Mouse (Mus musculus) bone marrow, adult 2 months (tissue): Measurements from ENCODE around the gene Tcf23. TPM values are rescaled to one million over a fixed set of nuclear protein-coding genes. Genes with fewer than 3 reads are reported as not detected.
A peak's percentile ranks its signal among the peaks of the same experiment; 100 is the strongest.

ENCODE experiments used
- H3K27ac ChIP-seq: fragments of 200-500 bp; 2 replicates; pipeline ENCODE4 v1.5.1; 2012; ENCODE audit warnings: low read depth, mild to moderate bottlenecking, control low read depth, inconsistent platforms, low read length; ENCODE audit not compliant: control insufficient read depth, poor library complexity, insufficient read depth
- H3K4me1 ChIP-seq: fragments of 200-500 bp; 2 replicates; pipeline ENCODE4 v1.6.1; 2011; ENCODE audit warnings: low read length; ENCODE audit not compliant: control insufficient read depth, insufficient read depth
- H3K4me3 ChIP-seq: fragments of 200-500 bp; replicated peaks from 2 replicates; pipeline ENCODE3; 2011; ENCODE audit warnings: mild to moderate bottlenecking, low read depth, low read length, control low read depth; ENCODE audit not compliant: control insufficient read depth
- CTCF ChIP-seq: fragments of 200-500 bp; IDR thresholded peaks from 2 replicates; pipeline ENCODE4 v1.5.1; 2011; ENCODE audit warnings: low read length, control low read depth; ENCODE audit not compliant: control insufficient read depth, insufficient read depth
- POLR2A ChIP-seq: fragments of 200-500 bp; IDR thresholded peaks from 2 replicates; pipeline ENCODE4 v1.6.1; 2011; ENCODE audit warnings: low read depth, mild to moderate bottlenecking, control low read depth, low read length, borderline replicate concordance; ENCODE audit not compliant: control insufficient read depth
- WGBS: fragments of 180-500 bp; shearing (Covaris S2); methylation state at CpG from one replicate; pipeline ENCODE4 v1.1.7; 2018; 5-methylcytosine and 5-hydroxymethylcytosine counted together
- polyA plus RNA-seq: library from polyadenylated mRNA; stranded (reverse); fragments of >200 nt; gene quantifications from 2 replicates; pipeline ENCODE4 v1.2.4, GENCODE M21; 2011; ENCODE audit warnings: low replicate concordance; ENCODE audit not compliant: missing spikeins, insufficient read depth, insufficient read length

Tcf23 gene
- not detected in 2 replicates for polyA plus RNA-seq

DNA sequence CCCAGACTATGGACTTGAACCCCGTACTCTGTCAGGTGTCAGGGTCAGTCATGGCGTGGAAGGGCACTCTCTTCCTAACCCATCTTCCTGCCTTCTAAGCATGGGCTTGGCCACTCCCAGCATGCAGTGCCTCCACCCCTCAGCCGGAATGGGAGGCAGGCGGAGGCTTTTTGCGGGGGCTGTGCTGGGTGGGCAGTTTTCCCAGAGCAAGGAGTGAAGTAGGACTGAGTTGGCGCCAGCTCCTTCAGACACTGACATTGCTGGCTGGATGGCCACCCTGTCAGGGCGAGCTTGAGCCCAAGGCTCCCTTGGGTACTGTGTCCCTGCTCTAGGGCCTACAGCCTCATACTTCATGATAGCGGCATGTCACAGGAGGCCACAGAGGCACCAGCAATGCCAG lies at the start of gene Tcf23:
Tcf23 (plus strand) TSS at position 247 of the 400 bp plus-strand sequence.
- Histone ChIP-seq H3K4me3 (no peak within 1 kb of the TSS), H3K27ac (no peak within 1 kb of the TSS), H3K4me1 (no peaks in the 10 kb centered on the region; the same call in 1 of the 2 replicates)
- WGBS, result 85% methylated on average over 8 of the region's 8 CpGs
- TF ChIP-seq CTCF (no peak), POLR2A (no peak)

DNA sequence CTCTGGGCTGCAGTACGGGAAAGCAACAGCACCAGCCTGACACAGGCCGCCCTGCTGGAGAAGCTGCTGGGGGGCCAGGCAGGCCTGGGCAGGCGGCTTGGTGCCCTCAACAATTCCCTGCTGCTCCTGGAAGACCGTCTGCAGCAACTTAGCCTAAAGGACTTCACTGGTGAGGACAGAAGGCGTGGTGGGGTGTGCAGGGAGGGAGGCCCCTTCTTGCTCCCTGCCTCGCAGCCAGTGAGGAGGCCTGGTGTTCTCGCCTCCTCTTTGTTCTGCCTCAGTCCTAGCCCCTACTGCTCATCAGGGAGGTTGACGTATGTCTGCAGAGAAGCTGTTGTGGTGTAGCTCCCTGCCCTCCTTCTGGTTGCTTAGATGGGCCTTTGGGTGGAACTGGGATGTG lies 49.8 kb upstream of the Tcf23 start:
- no peak for TF ChIP-seq CTCF
- Histone ChIP-seq H3K4me3 (no peak overlapping the region), H3K4me1 (peaks cover 5% of the 10 kb centered on the region), H3K27ac (no peak overlapping the region)
- 87% methylated on average over 8 of the region's 8 CpGs for WGBS

DNA sequence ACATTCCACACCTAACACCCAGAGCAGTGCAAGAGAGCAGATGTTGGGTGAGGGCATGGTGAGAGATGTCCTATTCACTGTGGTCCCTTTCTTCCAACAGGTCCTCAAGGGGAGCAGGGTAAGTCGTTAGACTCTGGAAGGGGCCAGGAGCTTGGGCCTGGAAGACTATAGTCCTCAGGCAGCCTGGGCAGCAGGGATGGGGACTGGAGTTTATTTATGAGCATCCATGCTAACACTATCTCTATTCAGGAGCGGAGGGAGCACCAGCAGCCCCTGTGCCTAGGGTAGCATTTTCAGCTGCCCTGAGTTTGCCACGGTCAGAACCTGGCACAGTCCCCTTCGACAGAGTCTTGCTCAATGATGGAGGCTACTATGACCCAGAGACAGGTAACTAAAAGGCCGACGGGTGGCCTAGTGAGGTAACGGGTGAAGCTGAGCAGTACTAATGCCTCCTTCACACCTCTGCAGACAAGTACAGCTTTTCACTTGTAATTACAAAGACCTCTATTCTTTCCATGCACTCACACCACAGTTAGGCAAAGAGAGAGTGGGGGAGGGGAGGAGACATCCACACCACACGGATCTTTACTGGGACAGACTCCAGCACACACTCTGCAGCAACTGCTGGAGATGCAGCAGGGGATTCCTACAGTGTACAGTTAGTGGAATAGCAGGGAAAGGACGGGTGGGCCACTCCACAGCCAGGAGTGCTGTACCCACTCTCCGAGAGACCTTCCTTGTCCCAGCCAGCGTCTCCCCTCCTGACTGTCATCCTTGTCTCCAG lies 48.4 kb upstream of the Tcf23 start:
- Histone ChIP-seq H3K27ac (no peak overlapping the region), H3K4me3 (no peak overlapping the region), H3K4me1 (peaks cover 5% of the 10 kb centered on the region)
- WGBS, result 75% methylated on average over 11 of the region's 11 CpGs
- no peak for TF ChIP-seq CTCF
- TF ChIP-seq POLR2A, result no peak

DNA sequence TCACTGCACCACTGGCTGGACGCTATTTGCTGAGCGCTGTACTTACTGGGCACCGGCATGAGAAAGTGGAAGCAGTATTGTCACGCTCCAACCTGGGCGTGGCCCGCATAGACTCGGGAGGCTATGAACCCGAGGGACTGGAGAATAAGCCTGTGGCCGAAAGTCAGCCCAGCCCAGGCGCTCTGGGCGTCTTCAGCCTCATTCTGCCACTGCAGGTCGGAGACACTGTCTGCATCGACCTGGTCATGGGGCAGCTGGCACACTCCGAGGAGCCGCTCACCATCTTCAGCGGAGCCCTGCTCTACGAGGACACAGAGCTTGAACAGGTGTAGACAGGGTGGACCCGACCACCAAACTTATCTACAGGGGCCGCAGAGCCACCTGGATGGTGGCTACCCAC lies 47.8 kb upstream of the Tcf23 start:
- TF ChIP-seq POLR2A (no peak), CTCF (0 out of 2 replicates have a peak, but pooled peaks have one; percentile 6)

DNA sequence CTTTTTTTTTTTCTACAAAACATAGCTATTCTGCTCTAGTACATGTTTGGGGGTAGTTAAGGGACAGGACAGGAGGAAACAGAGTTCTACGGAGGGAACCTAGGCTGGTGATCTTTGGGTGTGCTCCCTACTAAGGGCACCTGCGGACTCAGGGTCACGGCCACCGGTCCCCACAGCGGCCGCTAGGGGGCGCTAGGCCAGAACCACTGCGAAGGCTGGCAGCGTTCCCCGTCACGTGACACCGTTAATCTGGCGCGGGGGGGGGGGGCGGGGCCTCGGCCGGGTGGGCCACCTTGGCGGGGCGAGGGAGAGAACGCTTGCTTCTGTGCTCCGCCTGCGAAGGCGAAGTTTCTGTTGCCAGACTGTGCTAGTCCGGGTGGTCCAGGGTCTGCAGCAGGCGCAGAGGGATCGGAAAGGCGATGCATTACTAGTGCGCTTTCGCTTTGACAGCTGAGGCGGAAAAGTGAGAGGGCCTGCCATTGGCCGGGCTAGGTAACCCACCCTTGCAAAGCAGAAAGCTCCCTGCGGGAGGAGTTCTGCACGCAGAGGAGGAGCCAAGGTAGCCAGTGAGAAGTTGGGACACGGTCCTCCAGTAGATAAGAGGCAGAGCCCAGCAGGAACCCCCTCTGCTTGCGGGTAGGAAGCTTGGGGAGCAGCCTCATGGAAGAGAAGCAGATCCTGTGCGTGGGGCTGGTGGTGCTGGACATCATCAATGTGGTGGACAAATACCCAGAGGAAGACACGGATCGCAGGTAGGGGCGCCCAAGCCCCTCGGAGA lies 47.0 kb upstream of the Tcf23 start, which contains the start of gene Khk:
Khk (plus strand) TSS at position 176 of the 778 bp plus-strand sequence.
- WGBS, result under 1% methylated on average over 40 of the region's 40 CpGs
- peak; percentile 85 for TF ChIP-seq CTCF
- TF ChIP-seq POLR2A, result peak; percentile 53; the same call in 1 of the 2 replicates
- Histone ChIP-seq H3K27ac (peak within 1 kb of the TSS; percentile 55), H3K4me3 (peak within 1 kb of the TSS; percentile 76), H3K4me1 (peaks cover 2% of the 10 kb centered on the region; the same call in 1 of the 2 replicates)

More for the DNA sequence above, 47.8 kb upstream of the Tcf23 start:
- Histone ChIP-seq H3K27ac (no peak overlapping the region), H3K4me1 (peaks cover 2% of the 10 kb centered on the region; the same call in 1 of the 2 replicates), H3K4me3 (no peak overlapping the region)
- WGBS, result 82% methylated on average over 19 of the region's 19 CpGs

DNA sequence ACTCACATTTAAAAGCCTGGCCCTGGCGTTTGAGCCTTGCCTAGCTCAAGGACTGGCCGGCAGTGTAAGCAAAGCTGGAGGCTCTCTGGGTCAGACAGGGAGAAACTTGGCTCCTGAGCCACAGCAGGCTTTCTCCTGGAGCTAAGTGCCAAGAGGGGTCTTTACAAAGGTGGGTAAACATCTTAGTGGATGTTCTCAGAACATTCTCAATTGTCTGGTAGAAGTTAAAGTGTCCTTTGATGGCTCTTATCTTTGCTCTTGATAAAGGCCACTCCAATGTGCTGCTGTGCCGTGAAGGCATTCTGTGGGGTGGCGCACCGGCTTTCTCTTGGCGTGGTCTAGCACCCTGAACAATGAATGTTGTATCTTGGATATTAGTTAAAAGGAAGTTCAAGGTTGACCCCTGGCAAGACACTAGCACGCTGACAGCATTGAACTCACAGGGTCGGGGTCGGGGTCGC lies 45.9 kb upstream of the Tcf23 start:
- 59% methylated on average over 10 of the region's 10 CpGs for WGBS
- no peak for TF ChIP-seq CTCF
- TF ChIP-seq POLR2A, result no peak
- no peak overlapping the region for H3K27ac ChIP-seq

DNA sequence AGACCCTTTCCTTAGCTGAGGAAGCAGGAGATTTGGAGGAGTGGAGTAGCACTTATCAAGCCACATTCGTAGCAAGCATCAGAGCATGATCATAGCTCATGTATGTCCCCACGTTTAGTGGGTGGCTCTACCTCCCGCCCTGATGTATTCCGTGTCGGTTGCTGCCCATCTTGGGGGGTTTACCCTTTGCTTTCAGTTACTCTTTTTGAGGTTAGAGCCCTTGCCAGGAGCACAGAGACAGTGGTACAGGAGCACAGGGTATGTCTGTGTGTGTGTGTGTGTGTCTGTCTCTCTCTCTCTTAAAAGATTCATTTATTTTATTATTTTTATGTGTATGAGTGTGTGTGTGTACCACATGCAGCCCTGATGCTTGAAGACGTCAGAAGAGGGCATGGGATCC lies 45.3 kb upstream of the Tcf23 start:
- TF ChIP-seq POLR2A (no peak), CTCF (no peak)
- Histone ChIP-seq H3K4me1 (no peaks in the 10 kb centered on the region; the same call in 1 of the 2 replicates), H3K27ac (no peak overlapping the region), H3K4me3 (no peak overlapping the region)
- 65% methylated on average over 6 of the region's 6 CpGs for WGBS

More for the DNA sequence above, 45.9 kb upstream of the Tcf23 start:
- H3K4me3 ChIP-seq, result no peak overlapping the region
- H3K4me1 ChIP-seq, result no peaks in the 10 kb centered on the region; the same call in 1 of the 2 replicates

DNA sequence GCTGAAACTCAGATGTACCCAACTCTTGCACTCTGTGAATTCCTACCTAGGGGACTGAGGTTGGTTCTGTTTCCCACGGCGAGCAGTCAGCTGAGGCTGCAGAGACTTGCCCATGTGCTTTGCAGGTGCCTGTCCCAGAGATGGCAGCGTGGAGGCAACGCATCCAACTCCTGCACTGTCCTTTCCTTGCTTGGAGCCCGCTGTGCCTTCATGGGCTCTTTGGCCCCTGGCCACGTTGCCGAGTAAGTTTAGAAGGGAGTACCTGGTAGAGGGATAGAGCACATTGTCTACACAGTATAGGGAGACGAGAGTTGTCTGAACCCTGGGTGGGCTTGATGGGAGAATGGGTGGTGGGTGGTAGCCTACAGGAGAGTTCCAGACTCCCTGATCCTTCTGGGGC lies 43.8 kb upstream of the Tcf23 start:
- WGBS, result 89% methylated on average over 8 of the region's 8 CpGs
- Histone ChIP-seq H3K4me3 (no peak overlapping the region), H3K4me1 (no peaks in the 10 kb centered on the region; the same call in 1 of the 2 replicates), H3K27ac (no peak overlapping the region)
- TF ChIP-seq CTCF (no peak), POLR2A (no peak)
